In genomic region chr10:62338626-62339025, GRCm38 (mm10) we compare ENCODE assay signal across 8 mouse cellular contexts. TPM values are rescaled to one million over a fixed set of nuclear protein-coding genes. Genes with fewer than 3 reads are reported as not detected.
A peak's percentile ranks its signal among the peaks of the same experiment; 100 is the strongest.
DNase-seq lines count a peak whose midpoint lies in the region; ATAC-seq and TF ChIP-seq lines count a peak whose summit lies in the region.

No protein-coding gene starts in this region.

- 30% methylated on average over 5 of the region's 5 CpGs for WGBS in embryonic facial prominence, embryonic 12.5 days
- WGBS in hindbrain, embryonic 13.5 days, result 44% methylated on average over 5 of the region's 5 CpGs
- 41% methylated on average over 5 of the region's 5 CpGs for WGBS in thymus, adult 2 months

- H3K9ac ChIP-seq in embryonic facial prominence, embryonic 12.5 days, result no peak overlapping the region
- H3K9ac ChIP-seq in hindbrain, embryonic 13.5 days, result peak overlapping the region; percentile 87

- H3K4me2 ChIP-seq in embryonic facial prominence, embryonic 12.5 days (replicated peaks), result peak overlapping the region; percentile 93
- peak overlapping the region; percentile 87 for H3K4me2 ChIP-seq in hindbrain, embryonic 13.5 days

- no peaks in the 10 kb centered on the region for H3K36me3 ChIP-seq in embryonic facial prominence, embryonic 12.5 days
- H3K36me3 ChIP-seq in hindbrain, embryonic 13.5 days, result no peaks in the 10 kb centered on the region
- H3K36me3 ChIP-seq in thymus, adult 2 months (ENCODE audit: control insufficient read depth, insufficient read depth, low read length), result no peaks in the 10 kb centered on the region

- no peaks in the 10 kb centered on the region; the same call in 1 of the 2 replicates for H3K27me3 ChIP-seq in embryonic facial prominence, embryonic 12.5 days
- H3K27me3 ChIP-seq in hindbrain, embryonic 13.5 days, result no peaks in the 10 kb centered on the region
- H3K27me3 ChIP-seq in thymus, adult 2 months (ENCODE audit: control insufficient read depth, insufficient read depth, low read length), result no peaks in the 10 kb centered on the region

- no peaks in the 10 kb centered on the region for H3K9me3 ChIP-seq in embryonic facial prominence, embryonic 12.5 days
- H3K9me3 ChIP-seq in hindbrain, embryonic 13.5 days, result no peaks in the 10 kb centered on the region

- no peak overlapping the region for H3K27ac ChIP-seq in embryonic facial prominence, embryonic 12.5 days
- H3K27ac ChIP-seq in hindbrain, embryonic 13.5 days, result no peak overlapping the region
- peak overlapping the region; percentile 32; the same call in 1 of the 2 replicates for H3K27ac ChIP-seq in thymus, adult 2 months (ENCODE audit: control insufficient read depth, insufficient read depth, low read length)

- no peak for ATAC-seq in embryonic facial prominence, embryonic 12.5 days (ENCODE audit: insufficient number of reproducible peaks, insufficient read depth, low FRiP score, low TSS enrichment)
- no peak for ATAC-seq in hindbrain, embryonic 13.5 days (ENCODE audit: low FRiP score)

- DNase-seq in cerebellum, adult 11-12 months, result peak; percentile 57
- no peak for DNase-seq in cerebellum, adult 8-10 months
- DNase-seq in liver, result peak; percentile 69
- DNase-seq in thymus, adult 2 months, result peak; percentile 25
- no peak for DNase-seq in adrenal gland, adult 2 months
- no peak for DNase-seq in right cerebral cortex, adult 18-20 months

- peak overlapping the region; percentile 67 for H3K4me3 ChIP-seq in embryonic facial prominence, embryonic 12.5 days
- H3K4me3 ChIP-seq in hindbrain, embryonic 13.5 days, result peak overlapping the region; percentile 75
- H3K4me3 ChIP-seq in thymus, adult 2 months (ENCODE audit: control insufficient read depth, insufficient read depth, low read length), result peak overlapping the region; percentile 20

- TF ChIP-seq CTCF in thymus, adult 2 months (IDR thresholded peaks at IDR 0.05; ENCODE audit: borderline replicate concordance, control insufficient read depth, extremely low read depth, insufficient read depth, low read length, poor library complexity), result no peak

- TF ChIP-seq POLR2A in thymus, adult 2 months (IDR thresholded peaks at IDR 0.05; ENCODE audit: control insufficient read depth, extremely low read depth, insufficient read depth, low read length, poor library complexity), result no peak

- peaks cover 31% of the 10 kb centered on the region; the same call in 1 of the 2 replicates for H3K4me1 ChIP-seq in embryonic facial prominence, embryonic 12.5 days
- H3K4me1 ChIP-seq in hindbrain, embryonic 13.5 days (replicated peaks), result peaks cover 46% of the 10 kb centered on the region
- peaks cover 16% of the 10 kb centered on the region for H3K4me1 ChIP-seq in thymus, adult 2 months (replicated peaks; ENCODE audit: control insufficient read depth, insufficient read depth, low read length)

RNA-seq across cellular contexts. Expression of gene Hk1, which starts 41.1 kb away (rescaled TPM):
- 38.2 and 40.4 TPM in 2 replicates for polyA plus RNA-seq in embryonic facial prominence, embryonic 12.5 days (2016; fragmentation: Nextera tagmentation; extraction: Ambion mirVana)
- 83.4 and 93.0 TPM in 2 replicates for polyA plus RNA-seq in hindbrain, embryonic 13.5 days (2015; fragmentation: Nextera tagmentation; extraction: Ambion mirVana)
- polyA plus RNA-seq in thymus, adult 2 months (2012; rRNA removed), result 52.1 and 55.5 TPM in 2 replicates
- 10 to 100 TPM; 23.7 to 40.0 TPM for total RNA-seq in adrenal gland, adult 2 months (2021)
- 25.5 and 26.9 TPM in 2 replicates for polyA plus RNA-seq in adrenal gland, adult 2 months (2012; rRNA removed)

Comparison
In these comparisons a context has a peak if more than half of its experiments do, and no peak if none do; other contexts are left out.
1. DNase-seq: peak in cerebellum, adult 11-12 months (single experiment), liver (single experiment) and thymus, adult 2 months (single experiment); none in cerebellum, adult 8-10 months (single experiment), adrenal gland, adult 2 months (single experiment) and right cerebral cortex, adult 18-20 months (single experiment).
2. H3K4me3 ChIP-seq: peak in every context shown above with its lines; median percentile 75 in hindbrain, embryonic 13.5 days; 67 in embryonic facial prominence, embryonic 12.5 days; 20 in thymus, adult 2 months.